Mouse (Mus musculus): ENCODE data around the gene Gcfc2.

DNA sequence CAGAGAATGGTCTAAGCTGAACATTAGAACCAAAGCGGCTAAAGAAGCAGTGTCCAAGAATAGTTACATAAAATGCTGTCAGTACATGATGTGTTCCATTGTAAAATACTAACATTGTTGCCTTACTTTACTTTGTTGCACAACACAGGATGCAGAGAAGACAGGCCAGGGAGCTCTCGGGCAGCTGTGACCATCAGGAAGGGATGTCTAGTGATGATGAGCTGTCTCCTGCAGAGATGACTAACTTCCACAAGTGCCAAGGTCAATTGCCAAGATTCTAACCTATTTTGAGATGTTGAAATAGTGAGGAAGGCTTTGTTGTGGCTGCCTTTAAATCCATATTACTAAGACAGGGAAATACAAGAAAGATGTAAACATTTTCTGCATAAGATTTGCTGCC is 19.8 kb downstream of the Gcfc2 start:
- no peak for TF ChIP-seq CTCF (IDR thresholded peaks at IDR 0.05; ENCODE audit: control insufficient read depth, insufficient read depth, insufficient replicate concordance, low read depth, low read length)
- TF ChIP-seq POLR2A (IDR thresholded peaks at IDR 0.05; ENCODE audit: control insufficient read depth, low read depth, low read length) = no peak

Measured in testis, adult 2 months (tissue).